Mouse (Mus musculus) induced T-regulatory cell, adult 2 months (primary cell): ENCODE results near the gene Prdm1.

Experiments used
- DNase-seq: peaks from one replicate; pipeline ENCODE4 v3.0.0-alpha.2; 2012; ENCODE audit warnings: low read depth

Prdm1 gene

GRCm38 (mm10) chr10:44492815-44493525, 35.3 kb downstream of the Prdm1 start:
- DNase-seq, result no peak

DNA sequence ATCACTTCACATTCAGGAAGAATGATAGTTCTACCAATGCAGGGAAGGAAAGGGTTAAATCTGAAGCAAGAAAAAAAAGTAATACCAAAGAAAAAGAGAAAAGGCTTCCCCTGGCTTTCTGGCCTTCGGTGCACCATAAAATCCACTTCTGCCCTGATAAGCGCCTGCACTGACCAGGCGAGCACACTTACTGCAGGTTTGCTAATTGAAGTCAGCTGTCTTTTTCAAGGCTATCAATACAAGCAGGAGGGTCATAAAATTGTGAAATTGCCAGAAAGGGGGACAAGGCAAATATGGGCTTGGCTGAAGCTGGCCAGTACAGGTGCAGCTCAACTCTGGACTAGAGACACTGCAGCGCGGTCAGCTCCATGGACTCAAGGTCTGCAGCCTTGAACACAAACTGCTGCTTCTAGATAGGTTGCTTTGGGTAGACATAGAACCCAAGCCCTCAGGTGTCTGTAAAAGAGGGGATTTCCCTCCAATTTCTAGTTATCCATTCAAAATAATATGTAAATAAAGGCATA, 37.3 kb downstream of the Prdm1 start:
- DNase-seq, result no peak

DNA sequence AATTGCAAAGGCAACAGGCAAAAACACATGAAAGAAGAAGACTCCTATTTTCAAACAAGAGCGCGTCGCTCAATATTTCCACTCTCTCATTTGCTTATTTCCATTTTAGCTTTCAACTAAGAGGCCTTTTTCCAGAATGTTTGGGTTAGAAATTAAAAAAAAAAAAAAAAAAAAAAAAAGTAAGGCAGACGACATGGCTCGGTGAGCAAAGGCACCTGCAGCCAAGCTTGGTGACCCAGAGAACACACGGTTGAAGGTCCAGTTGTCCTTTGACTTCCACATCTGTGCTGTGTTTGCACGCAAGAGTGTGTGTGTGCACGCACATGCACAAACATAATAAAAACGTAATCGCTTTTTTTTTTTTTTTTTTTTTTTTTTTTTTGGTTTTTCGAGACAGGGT, 41.2 kb downstream of the Prdm1 start:
- DNase-seq, result no peak

- DNase-seq, result no peak
Observed at GRCm38 (mm10) chr10:44484077-44484476, 44.2 kb downstream of the Prdm1 start.

- peak; percentile 76 for DNase-seq
Observed at GRCm38 (mm10) chr10:44483116-44483515, 45.2 kb downstream of the Prdm1 start.

DNA sequence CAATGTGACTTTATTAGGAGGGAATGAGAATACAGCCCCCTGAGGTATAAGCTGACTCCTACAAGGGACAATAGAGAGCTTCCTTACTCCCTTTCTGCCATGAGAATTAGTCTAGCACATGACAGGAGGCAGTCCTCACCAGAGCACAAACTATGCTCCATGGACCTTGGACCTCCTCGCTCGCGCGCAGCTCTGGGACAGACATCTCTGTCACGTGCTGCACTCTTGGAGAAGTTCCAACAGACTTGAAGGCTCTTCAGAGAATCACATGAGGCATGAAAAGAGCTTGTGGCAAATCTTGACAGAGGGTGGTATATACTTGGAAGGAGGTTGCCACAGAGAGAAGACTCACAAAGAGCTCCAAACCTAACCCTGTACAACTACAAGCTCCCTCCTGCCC, 46.9 kb downstream of the Prdm1 start:
- DNase-seq, result no peak

DNA sequence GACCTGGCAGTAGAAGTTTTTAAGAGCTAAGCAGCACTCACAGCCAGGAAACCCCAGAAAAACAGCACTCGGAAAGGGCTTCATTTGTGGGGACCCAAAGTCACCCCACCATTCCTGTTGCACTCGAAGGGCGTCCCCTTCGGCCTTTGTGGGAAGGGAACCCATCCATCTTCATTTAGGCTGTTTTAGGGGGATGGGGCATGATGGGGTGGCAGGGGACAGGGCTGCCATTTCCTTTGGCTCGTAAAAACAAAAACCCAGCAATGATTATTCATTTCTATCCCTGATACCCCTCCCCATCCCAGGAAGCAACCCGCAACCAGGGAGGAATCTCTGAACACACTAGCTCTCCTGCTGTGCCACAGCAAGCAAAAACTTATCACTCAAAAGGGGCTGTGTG, 49.0 kb downstream of the Prdm1 start:
- DNase-seq, result no peak

DNA sequence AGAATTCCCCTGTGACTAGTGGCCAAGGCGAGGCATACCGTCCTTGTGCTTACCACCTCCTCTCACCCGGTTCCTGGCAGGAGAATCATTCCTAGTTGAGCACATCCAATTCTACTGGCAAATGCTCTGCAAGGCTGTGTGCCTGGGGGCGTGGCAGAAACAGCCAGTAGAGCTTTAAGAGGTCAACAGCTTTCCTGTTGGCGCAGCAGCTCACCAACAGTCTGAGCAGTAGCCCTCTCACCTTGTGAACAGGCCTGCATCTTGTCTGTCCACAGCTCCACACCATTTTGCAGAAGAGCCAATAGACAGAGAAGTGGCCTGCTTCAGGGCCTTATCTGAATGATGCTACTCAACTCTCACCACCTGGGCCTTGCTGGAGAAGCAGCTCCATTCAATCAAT, 50.2 kb downstream of the Prdm1 start:
- no peak for DNase-seq

- no peak for DNase-seq
Observed at GRCm38 (mm10) chr10:44477240-44477639, 51.1 kb downstream of the Prdm1 start.

GRCm38 (mm10) chr10:44476523-44476922, 51.8 kb downstream of the Prdm1 start:
- DNase-seq, result no peak

GRCm38 (mm10) chr10:44475376-44475775, 52.9 kb downstream of the Prdm1 start:
- no peak for DNase-seq

DNA sequence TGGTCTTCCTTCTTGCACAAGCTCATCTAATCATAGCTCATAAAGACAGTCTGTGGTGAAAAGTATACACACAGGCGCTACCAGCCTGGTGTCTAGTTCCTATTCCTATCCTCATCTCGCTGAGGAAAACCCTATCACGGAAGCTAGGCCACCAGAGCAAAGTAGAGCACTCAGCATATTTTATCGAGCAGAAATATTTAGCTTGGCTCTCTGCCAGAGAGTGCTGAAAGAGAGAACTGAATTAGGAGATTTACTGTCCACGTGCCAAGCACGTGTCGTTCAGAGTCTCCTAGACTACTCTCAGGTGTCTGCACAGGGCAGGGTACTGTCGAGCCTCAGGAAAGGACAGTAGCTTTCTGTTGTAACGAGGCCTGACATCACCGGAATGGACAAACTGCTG, 54.0 kb downstream of the Prdm1 start:
- DNase-seq, result no peak

DNA sequence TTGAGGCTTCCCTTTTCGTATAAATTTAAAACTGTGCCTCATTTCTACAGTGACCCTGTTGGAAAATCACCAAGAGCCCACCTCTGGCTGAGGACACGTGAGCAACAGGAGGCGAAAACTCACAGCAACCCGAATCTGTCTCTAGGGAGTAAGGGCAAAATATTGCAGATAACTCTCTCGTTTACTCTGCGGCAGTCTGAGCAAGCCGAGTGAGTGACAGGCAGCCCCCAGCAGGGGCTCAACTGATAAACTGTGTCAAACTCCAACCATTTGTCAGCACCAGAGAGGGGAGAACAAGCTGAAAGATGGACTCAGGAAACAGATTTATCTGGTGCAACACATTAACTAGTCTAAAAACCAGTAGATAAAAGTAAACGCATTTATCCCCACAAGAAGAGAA, 62.7 kb downstream of the Prdm1 start:
- DNase-seq, result no peak

DNA sequence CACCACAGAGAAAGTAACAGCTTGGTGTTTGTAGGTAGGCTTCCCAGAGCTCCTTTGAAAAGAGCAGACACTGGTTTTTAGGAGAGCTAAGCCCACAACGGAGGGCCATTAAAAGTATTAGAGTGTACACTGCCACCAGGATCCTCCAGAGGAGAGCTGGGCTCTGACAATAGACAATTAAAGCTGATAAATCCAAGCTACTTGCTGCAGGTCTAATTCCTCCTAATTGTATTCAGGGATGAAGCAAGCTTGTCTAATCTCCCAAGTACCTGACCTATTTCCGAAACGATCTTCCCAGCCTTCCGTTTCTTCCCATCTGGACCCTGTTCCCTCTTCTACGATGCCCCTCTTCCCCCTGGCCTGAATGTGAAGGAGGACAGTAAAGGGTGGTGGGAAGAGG, 63.7 kb downstream of the Prdm1 start:
- no peak for DNase-seq

DNA sequence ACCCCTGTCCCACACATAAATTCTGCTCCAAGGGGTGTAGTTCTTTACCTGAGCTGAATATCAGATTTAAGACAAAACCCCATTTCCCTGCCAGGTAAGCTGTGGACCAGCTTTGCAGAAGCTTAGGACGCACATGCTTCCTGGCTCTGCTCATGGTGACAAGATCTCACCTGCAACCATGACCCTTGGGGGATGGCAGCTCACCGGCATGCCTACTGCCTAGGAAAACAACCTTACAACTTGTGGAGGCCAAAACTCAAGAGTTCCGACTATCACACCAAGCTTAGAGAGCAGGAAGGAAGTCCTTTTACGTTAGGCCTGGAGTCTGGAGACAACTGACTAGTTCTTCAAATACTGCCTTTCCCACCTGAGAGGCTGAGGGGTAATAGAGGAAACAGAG, 64.4 kb downstream of the Prdm1 start:
- no peak for DNase-seq

DNA sequence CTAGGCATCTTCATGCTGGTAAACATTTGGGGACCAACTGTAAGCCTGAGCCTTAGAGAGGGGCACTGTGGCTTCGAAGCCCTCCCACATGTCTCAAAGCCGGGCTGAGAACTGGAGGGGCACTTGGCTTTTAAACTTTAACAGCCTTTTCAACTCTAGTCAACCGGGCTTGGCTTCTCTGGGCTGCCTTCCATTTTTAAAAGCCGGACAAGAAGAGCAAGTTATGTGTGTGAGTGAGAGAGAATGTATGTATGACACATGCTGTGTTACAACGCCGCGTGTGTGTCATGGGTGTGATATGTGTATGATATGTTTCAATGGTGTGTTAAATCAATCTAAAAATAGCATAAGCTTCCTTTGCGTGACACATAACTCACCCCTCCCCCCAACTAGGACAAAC, 66.0 kb downstream of the Prdm1 start:
- no peak for DNase-seq

DNA sequence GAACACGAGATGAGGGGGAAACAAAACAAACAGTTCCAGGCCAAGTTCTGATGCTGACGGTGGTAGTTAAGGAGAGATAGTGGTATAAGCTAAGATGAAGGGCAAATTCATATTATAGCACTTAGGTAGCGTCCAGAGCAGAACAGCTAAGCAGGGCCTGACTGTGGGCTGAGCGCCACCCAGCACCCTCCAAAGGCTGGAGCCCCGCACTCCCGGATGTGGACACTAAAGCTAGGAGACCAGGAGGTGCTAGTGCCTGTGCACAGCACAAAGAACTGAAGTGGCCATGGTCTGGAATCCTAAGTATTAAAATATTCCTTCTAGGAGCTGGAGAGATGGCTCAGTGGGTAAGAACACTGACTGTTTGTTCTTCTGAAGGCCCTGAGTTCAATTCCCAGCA, 67.2 kb downstream of the Prdm1 start:
- no peak for DNase-seq

- DNase-seq, result peak; percentile 88
Observed at GRCm38 (mm10) chr10:44460095-44460810, 68.0 kb downstream of the Prdm1 start.

DNA sequence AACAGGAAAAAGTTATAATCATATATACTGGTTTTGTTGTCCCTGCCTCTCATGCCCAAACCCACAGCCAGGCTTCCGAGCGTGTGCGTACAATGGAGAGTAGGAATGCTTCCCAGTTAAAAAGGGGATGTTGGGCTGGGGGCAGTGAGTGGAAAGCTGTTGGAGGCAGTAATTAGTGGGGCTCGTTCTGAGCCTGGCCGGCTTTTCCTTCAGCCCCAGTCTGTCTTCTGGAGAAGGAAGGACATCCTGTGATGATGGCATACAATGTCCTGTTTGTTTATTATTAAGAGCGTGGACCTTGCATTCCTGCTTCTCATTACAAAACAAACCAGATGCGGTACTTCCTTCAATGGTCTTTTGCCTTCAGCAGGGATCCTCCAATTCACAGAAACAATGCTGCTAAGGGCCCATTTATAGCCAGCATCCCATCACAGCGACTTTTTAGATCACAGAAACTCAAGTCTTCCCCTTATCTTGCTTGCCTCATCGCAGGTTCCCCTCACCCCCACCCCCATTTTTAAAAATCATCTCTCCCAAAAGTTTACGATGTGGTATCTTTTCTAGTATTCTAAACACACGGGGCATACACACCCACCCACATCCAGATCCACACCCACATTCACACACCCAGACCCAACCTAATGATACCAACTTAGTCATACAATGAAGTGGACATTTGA, 68.8 kb downstream of the Prdm1 start:
- no peak for DNase-seq

- peak; percentile 93 for DNase-seq
Observed at GRCm38 (mm10) chr10:44458534-44459315, 69.6 kb downstream of the Prdm1 start.

DNA sequence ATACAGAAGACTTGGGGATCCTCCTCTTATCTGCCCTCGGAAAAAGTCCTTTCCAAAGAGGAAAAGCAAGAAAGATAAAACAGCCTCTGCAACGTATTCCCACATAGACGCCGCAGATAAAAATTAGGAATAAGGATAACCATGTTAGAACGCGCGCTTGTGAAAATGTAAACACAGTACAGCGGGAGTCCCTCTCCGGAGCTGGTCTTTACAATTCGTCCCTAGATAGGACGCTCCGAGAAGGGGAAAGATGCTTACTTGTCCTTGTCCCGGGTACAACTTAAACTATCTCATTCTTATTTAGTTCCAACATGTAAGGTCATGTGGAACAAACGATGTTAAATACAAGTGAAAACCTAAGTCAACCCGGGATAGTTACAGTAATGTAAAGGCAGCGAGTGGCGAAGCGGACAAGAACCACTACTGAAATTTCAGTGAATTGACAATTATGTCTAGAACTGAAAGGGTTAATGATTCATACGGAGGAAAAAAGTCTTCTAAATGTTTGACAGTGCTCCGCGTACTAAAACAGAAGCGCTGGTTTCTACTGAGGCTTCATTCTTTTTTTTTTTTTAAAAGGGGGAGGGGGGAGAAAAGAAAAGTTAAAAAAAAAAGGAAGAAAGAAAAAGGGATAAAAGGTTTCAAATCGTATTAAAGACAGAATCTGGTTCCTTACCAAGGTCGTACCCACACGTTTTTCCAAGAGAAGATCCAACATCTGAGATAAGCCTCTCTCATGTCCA, 70.3 kb downstream of the Prdm1 start:
- no peak for DNase-seq
